Mouse (Mus musculus): ENCODE measurements around the gene H2-T22.
"Not testable (repeated sequence)": the region's sequence is repeated elsewhere in the genome, so short reads cannot be mapped to it uniquely, and the experiment has no call there.

DNA sequence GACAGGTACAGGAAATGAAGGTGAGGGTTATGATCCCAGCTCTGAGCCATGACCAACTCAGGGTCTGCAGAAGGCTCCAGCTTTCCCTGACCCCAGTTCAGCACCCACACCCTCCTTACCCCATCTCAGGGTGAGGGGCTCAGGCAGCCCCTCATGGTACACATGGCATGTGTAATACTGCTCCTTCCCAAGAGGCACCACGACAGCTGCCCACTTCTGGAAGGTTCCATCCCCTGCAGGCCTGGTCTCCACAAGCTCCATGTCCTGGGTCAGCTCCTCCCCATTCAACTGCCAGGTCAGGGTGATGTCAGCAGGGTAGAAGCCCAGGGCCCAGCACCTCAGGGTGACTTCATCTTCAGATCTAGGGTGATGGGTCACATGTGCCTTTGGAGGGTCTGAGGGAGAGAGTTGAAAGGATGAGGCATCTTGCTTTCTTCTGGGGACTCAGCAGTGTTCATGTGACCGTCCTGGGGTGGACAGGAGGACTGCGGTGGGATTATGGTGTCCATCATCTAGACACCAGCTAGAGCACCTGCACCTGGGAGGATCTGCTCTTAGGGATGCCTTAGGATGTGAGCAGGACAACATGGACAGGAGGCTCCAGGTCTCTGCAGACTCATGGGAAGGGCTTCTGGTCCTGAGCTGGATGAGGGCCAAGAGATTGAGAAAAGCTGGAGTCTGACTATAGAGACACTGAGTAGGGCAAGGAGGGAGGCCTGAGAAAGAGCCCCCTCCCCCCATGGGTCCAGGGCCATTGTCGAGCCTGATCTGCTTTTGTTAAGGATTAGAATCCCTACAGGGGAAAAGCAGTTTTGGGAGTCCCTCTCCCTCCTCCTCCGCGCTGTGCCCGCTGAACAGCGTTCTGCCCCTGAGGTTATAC lies 11.6 kb downstream of the H2-T22 start:
- not testable (repeated sequence) for TF ChIP-seq CTCF (IDR thresholded peaks at IDR 0.05; ENCODE audit: control insufficient read depth, insufficient read depth, low read length); POLR2A (IDR thresholded peaks at IDR 0.05; ENCODE audit: borderline replicate concordance, control insufficient read depth, low read depth, low read length)
